Mouse (Mus musculus) heart, postnatal 25 days (tissue): ENCODE data around the gene Ppfibp2. TPM values are rescaled to one million over a fixed set of nuclear protein-coding genes. Genes with fewer than 3 reads are reported as not detected.
A peak's percentile ranks its signal among the peaks of the same experiment; 100 is the strongest.

Experiments
- DNase-seq: peaks from one replicate; pipeline ENCODE4 v3.0.0; 2022; ENCODE audit warnings: low spot score
- intact Hi-C: fragments of 180-260 bp; cut with DNase I; formaldehyde crosslinking; loops from one replicate; pipeline ENCODE4 v1.15.1; 2025
- total RNA-seq, 2 experiments: library from RNA; stranded (reverse); gene quantifications; 2 replicates each; pipeline ENCODE4 v1.2.3; 2021

The Ppfibp2 gene
- total RNA-seq, 2 experiments from 2014 or later: 20.4 to 20.9 TPM

DNA sequence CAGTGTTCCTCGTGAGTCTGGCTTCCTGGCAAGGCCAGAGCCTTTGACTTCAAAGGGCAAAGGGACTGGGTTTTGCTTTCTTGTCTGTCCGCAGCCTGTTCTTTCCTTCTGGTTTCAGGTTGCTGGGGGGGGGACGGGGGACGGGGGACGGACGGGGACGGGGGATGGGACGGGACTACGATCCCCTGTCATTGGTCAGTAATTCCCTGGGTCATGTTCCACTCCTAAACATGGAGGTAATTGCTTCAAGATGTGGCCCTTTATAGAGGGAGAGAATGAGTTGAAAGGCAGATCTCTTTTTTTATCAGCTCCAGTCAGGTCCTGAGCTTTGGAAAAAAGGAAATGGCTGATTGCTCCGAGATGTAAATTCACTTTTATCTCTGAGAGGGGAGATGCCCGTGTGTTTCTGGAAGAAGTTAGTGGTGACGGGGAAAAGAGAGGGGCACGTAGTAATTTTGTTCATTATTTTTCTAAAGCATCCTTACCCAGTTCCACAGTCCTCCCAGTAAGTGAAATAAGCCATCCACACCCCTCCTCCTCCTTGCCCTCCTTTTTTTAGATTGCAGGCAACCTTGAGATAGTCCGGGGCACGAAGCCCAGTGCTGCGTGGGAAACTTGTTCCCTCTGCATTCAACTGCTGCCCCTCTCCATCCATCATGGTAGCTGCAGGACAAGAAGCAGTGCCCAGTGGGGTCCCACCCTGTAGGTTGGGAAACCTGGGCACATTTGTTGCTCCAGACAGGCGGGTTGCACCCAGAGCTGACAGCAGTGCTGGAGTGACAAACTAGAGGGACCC is 95.6 kb downstream of the Ppfibp2 start:
- DNase-seq: no peak

DNA sequence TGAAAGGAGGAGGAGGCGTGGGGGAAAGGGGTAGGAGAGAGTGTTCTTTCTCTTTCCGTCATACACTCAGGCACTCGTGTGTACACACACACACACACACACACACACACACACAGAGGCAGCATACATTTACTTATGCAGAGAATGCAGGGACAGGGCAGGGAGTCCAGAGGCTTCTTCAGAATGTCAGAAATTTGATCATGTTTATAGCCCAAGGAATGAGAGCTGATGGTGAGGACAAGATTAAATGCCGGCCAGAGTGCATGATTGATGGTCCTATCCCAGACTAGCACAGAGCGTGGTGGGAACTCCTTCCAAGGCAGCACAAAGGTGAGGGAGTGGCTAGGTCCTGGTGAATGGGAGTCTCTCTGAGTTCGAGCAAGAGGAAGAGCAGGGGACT is 96.5 kb downstream of the Ppfibp2 start:
- intact Hi-C loops: no loop called here

More for the DNA sequence above, 95.6 kb downstream of the Ppfibp2 start:
- intact Hi-C loops: no loop called here

GRCm38 (mm10) chr7:107694254-107694947 is 99.4 kb downstream of the Ppfibp2 start:
- DNase-seq: no peak
- intact Hi-C loops: no loop called here

More for the DNA sequence above, 96.5 kb downstream of the Ppfibp2 start:
- DNase-seq: no peak

- DNase-seq: no peak
- intact Hi-C loops: no loop called here
Measured at GRCm38 (mm10) chr7:107697066-107697465, 102.1 kb downstream of the Ppfibp2 start.

- no peak for DNase-seq
- intact Hi-C loops: no loop called here
Measured at GRCm38 (mm10) chr7:107699926-107700325, 104.9 kb downstream of the Ppfibp2 start.

GRCm38 (mm10) chr7:107700646-107701045 is 105.6 kb downstream of the Ppfibp2 start:
- DNase-seq: no peak
- intact Hi-C loops: no loop called here

GRCm38 (mm10) chr7:107702461-107703380 is 107.7 kb downstream of the Ppfibp2 start:
- intact Hi-C loops: no loop called here

DNA sequence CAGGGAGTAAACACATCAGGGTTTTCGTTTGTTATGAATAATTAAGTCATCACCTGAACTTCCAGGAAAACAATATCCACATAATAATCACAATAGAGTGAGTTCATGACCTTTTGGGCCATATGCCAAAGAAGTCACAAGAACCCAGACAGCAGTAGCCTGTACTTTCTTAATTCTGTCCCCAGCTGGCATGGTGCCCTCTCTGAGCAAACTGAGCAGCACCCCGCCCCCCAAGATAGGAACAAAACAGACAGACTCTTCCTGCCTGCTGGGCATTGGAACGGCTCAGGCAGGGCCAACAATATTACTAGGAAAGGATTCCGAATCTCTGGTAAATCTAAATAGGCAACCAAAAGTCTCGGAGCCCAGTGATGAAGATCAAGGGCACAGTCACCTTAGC is 110.9 kb downstream of the Ppfibp2 start:
- DNase-seq: no peak
- intact Hi-C loops: no loop called here

More at GRCm38 (mm10) chr7:107702461-107703380, 107.7 kb downstream of the Ppfibp2 start:
- DNase-seq: no peak

- DNase-seq: no peak
- intact Hi-C loops: loop anchor here (2.0 kb wide), 1 partner anchor 47 kb away; no protein-coding TSS in a partner anchor
Measured at GRCm38 (mm10) chr7:107707650-107708049, 112.6 kb downstream of the Ppfibp2 start.

DNA sequence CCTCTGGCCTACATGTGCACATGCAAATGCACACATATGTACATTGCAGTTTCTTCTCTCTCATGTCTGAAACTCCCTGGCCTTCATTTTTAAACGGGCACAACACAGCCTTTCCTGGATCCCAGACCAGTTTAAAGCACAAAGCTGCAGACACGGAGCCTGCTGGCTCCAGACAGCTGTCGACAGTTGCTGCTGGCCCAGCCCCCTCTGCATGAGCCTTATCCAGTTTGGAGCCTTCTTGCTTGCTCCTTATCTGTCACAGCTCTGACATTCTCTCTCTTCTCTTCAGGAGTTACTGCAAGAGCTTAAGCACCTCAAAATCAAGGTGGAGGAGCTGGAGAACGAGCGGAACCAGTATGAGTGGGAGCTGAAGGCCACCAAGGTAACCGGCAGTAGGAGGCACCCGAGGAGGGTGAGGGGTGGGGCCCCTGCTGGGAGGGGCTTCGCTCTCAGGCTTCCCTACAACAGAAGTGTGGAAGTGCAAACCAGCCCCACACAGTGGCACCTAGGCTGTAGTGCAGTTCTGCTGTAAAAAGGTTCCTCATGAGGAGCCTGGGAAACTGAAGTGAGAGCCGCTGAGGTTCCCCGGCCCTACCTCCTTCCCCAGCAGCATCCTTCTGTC is 113.6 kb downstream of the Ppfibp2 start:
- intact Hi-C loops: loop anchor here (2.0 kb wide), 1 partner anchor 48 kb away; no protein-coding TSS in a partner anchor
- DNase-seq: peak; percentile 44

DNA sequence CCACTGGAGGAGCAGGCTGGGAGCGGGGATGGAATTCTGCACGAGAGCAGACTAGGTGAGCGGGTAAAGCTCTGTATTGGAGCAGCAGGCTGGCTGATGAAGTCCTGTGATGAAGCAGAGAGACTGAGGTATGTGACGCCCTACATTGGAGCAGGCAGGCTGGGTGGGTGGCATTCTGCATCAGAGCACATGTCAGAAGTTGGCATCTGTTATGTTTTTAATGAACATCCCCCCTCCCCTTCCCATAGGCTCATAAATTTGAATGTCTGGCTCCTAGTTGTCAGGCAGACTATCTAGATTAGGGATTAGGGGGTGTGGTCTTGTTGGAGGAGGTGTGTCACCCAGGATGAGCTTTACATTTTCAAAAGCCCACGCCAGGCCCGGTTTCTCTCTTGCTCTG is 117.7 kb downstream of the Ppfibp2 start:
- intact Hi-C loops: no loop called here
- no peak for DNase-seq

- no peak for DNase-seq
- intact Hi-C loops: no loop called here
Measured at GRCm38 (mm10) chr7:107714067-107714466, 119.1 kb downstream of the Ppfibp2 start.

GRCm38 (mm10) chr7:107720771-107721170 is 125.8 kb downstream of the Ppfibp2 start:
- intact Hi-C loops: no loop called here
- DNase-seq: no peak

DNA sequence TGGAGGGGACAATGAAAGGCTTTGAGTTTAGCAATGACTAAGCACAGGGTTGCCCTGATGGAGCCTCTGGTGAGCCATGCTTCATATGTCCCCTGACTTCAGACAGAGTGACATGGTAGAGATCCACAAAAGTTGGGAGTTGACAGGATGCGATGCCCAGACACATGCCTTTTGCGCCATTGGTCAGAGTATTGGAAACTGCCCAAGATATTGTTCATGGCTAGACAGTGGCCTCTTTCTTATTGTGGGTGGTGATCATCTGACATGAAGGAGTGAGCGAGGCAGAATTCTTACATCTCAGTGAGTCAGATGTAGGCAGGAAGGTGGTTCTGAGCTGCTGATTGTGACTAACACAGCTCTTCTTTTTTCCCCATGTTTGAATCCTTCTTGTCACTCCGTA is 127.5 kb downstream of the Ppfibp2 start:
- DNase-seq: no peak
- intact Hi-C loops: no loop called here

DNA sequence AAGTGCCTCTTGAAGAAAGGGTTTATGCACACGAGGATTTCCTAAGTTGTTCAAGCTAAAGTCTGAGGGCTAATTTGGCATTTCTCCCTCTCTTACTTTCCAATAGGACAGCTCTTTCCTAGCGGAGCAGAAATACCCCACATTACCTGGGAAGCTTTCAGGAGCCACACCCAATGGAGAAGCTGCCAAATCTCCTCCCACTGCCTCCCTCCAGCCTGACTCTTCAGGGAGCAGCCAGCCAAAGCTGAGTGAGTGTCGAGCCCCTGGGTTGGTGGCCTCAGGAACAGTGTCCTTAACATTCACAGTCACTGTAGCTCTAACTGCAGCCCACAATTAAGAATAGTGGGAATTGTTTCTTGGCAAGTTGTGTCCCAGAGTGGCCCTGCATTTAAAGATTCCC is 132.5 kb downstream of the Ppfibp2 start:
- intact Hi-C loops: no loop called here
- no peak for DNase-seq

DNA sequence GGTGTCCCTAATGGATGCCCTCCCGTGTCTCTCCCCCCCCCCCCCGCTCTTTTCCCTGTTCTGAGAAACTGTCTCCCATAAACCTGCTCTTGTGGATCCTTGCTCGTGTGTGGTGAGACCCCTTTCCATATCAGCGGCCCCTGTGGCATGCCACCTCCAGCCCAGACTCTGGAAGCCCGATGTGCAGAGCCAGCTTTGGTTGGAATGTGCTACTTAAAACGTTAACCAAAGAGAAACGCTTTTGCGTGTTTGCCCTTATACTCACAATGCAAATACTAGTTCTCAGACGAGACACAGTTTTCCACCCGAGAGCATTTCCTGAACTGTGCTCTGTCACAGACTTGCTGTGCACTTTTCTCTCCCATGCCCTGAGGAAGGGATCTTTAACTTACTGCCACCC is 135.6 kb downstream of the Ppfibp2 start:
- intact Hi-C loops: no loop called here
- DNase-seq: no peak

- intact Hi-C loops: no loop called here
- DNase-seq: no peak
Measured at GRCm38 (mm10) chr7:107733162-107733561, 138.2 kb downstream of the Ppfibp2 start.

GRCm38 (mm10) chr7:107738726-107739125 is 143.7 kb downstream of the Ppfibp2 start:
- intact Hi-C loops: no loop called here
- DNase-seq: no peak

GRCm38 (mm10) chr7:107742963-107743465 is 148.0 kb downstream of the Ppfibp2 start:
- no peak for DNase-seq
- intact Hi-C loops: loop anchor here (10.0 kb wide), 1 partner anchor 1282 kb away; no protein-coding TSS in a partner anchor
